Mouse (Mus musculus) hematopoietic stem cell, adult 5-6 weeks (primary cell): ENCODE measurements around the gene Wfdc1. TPM values are rescaled to one million over a fixed set of nuclear protein-coding genes. Genes with fewer than 3 reads are reported as not detected.

ENCODE experiments used
- ATAC-seq, 2 experiments: fragments of 125-278 bp in 1 of 2; replicated peaks in 1 of 2; 2 replicates each; pipeline ENCODE4 v1.8.0; 2016 to 2017; ENCODE audit warnings: inconsistent platforms in 2 of 2, mild to moderate bottlenecking in 2 of 2, moderate number of reproducible peaks in 2 of 2, low read depth in 1 of 2, moderate TSS enrichment in 1 of 2; ENCODE audit not compliant: low FRiP score in 2 of 2, poor library complexity in 2 of 2, severe bottlenecking in 2 of 2, insufficient read depth in 1 of 2, low TSS enrichment in 1 of 2
- total RNA-seq: library from RNA; stranded (forward); fragments of 172-1452, 232-1000 nt; gene quantifications from 2 replicates; pipeline ENCODE4 v1.2.3, GENCODE M21; 2017

Gene Wfdc1
- total RNA-seq, 1 experiment from 2014 or later: not detected

DNA sequence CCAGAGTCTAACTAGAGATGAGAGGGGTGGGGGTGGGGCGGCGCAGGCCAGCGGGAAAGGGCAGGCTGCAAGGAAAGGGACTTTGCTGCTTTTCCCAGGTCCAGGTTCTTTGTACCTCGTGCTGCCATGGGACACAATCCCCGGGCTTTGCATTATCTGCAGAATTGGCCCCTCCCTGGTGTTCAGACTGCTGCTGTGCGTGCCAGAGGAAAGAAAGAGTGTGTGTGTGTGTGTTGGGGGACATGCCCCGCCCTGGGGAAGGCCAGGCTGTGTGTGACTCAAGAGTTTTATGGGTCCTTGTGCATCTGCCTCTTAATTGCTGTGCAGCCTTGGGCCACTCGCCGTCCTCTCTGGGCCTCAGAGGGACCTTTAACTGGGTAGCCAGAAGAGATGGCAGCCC is 2.3 kb downstream of the Wfdc1 start:
- no peak for ATAC-seq

DNA sequence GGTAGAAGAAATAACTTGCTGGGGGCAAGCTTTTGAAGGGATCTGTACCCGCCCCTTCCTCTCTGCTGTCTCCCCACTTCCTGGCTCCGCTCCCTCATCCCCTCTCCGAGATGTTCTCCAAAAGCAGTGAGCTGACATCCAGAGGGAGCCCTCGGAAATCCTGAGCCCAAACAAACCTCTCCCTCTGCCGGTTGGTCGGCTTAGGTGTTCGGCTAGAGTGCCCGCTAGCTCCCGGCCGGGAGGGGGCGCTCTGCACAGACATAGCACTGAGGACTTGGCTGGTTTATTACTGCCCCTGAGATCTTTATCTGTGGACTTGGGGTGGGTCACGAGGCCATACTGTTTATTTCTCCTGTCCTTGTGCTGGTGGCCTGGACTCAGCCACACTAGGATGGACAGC is 3.1 kb downstream of the Wfdc1 start:
- 0 out of 4 replicates have a peak, but pooled peaks of 1 of the 2 experiments have one; percentile 20 for ATAC-seq

DNA sequence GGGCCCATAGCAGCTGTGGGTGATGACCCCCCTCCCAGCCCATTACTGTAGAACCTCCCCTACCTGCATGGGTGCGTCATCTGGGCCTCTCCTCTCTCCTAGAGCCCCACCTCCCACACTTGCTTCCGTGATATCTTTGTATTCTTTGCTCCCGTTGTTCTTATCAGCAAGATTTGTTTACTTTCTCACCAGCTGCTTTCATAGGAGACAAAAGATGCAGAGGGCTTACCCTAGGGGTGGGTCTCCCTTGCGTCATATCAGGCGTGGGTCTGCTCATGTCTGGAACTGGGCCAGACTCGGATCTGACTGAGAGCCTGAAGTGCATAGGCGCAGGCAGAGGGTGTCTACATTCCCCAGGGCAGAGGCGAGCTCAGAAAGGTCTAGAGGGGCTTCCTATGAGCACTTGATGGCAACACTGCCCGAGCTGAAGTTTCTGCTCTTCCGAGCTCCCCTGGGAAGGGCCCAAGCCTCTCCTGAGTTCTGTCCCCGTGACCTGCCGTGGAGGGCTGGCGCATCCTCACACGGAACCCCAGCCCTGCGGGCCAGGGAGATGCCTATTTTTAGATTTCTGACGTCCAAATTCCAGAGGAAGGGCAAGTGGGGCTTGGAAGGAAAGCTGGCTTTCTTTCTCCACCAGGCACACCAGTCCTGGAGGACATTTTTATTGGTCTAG is 4.4 kb downstream of the Wfdc1 start:
- ATAC-seq: no peak

DNA sequence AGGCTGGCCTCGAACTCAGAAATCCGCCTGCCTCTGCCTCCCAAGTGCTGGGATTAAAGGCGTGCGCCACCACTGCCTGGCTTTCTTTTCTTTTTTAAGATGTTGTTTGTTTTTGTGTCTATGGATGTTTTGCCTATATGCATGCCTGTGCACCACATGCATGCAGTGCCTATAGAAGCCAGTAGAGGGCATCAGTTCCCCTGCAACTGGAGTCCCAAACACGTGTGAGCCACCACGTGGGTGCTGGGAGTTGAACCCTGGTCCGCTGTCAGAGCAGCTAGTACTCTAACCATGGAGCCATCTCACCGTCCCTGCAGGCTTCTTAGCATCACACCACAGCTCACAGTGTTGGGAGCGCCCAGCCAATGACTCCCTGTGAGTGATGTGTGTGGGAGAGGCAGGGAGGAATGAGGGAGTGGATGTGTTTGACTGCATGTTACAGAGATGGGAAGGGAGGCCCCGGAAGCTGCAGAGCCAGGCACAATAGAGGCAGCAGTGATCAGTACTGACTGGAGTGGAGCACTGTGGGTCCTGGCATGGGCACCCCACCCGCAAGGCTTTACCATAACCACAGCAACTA is 7.9 kb downstream of the Wfdc1 start:
- ATAC-seq: no peak

DNA sequence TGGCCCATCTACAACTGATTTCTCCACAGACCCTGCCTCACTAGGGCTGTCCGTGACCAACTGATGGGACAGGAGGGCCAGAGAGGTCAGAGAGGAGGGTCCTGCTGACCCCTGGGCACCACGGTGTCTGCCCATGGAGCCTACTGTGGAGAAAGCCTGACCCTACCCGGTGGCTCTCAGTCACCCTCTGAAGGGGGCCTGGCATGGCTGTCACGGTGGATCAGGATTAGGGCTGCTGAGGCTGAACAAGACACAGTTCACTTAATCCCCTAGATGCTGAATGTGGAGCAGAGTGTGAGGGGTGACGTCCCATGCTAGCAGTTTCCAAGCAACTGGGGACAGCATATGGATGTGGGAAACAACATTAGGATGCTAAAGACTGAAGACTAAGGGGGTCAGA is 9.3 kb downstream of the Wfdc1 start:
- no peak for ATAC-seq

DNA sequence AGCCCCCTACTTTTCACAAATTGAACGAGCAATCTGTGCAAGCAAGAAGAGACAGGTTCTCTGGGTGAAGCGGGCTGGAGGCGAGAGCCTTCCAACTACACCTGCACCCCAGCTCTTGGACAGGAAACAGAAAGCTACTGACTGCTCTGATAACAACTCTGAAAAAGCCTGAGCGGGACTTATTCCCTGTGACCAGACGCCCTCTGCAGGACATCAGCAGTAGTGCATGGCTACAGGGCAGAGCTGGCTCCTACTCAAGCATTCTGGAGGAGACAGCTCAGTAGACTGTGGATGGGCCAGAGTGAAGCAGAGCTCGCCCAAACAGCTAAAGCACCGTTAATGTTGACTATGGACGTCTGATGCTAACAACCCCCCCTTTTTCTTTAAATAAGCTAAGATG is 10.2 kb downstream of the Wfdc1 start:
- peak; percentile 78 to 88 for ATAC-seq

DNA sequence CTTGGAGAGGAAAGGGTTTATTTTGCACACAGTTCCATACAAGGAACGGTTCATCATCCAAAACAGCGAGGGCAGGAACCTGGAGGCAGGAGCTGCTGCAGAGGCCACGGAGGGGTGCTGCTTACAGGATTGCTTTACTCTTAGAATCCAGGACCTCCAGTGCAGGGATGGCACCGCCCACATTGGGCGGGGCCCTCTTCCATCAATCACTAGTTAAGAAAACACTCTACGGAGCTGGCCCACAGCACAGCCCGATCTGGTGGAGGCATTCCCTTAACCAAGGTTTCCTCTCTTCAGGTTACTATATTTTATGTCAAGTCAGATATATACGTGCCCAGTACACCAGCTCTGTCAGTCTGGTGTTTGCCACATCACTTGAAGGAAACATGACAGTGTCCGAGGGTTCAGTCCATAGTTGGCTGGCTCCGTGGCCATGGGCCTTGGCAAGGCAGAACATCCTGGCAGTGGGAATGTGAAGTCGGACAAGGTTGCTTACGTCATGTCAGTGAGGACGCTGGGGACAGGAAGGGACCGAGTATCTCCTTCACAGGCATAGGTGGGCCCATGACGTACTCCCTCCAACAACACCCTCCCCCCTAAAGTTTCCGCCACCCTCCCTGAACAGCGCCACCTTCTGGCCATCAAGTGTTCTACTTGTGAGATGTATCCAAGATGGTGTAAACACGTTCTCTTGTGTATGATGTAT is 12.1 kb downstream of the Wfdc1 start:
- ATAC-seq: no peak

DNA sequence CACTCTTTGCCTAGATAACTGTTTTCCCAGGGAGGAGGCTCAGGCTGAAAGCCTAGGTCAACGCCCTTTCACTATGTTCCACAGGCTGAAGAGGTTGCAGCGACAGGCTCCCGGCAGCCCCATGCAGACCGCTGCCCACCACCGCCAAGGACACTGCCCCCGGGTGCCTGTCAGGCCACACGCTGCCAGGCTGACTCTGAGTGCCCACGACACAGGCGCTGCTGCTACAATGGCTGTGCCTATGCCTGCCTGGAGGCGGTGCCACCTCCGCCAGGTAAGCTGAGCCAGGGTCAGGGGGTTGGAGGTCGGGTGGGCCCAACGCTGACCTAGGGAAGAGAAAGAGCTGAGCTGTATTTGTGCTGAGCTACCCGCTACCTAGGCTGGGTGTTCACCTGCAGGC is 13.0 kb downstream of the Wfdc1 start:
- no peak for ATAC-seq

DNA sequence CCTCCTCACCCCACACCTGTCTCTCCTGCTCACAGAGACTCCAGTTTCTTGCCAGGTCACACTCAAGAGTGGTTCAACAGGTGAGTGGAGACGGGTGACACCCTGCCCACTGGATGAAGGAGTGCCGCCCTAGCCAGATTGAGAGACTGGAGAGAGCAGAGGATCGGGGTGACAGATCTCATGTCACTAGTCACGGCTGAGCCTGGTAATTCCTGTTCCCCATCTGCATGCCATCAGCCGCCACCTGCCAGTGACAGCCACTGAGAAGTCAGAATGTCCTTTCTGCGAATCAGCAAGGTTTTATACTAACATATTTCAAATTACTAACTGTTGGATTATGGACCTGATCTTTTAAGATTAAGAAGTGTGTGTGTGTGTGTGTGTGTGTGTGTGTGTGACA is 24.4 kb downstream of the Wfdc1 start:
- ATAC-seq: no peak

DNA sequence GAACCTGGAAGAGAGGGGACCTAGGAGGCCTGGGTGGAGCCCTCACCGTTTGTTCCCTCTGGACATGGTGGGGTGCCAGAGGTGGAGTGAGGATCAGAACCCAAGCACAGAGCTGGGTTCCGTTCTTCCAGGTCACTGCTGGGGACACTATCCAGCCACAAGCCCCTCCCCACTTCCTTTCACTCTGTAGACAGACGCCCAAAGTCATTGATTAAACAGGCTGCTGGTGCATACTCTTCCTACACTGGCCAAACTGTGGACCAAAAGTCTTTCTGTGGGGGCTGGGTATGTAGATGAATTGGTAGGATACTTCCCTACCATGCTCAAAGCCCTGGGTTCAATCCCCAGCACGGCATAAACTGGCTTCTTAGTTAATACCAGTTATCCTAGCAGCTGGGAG is 25.8 kb downstream of the Wfdc1 start:
- ATAC-seq: no peak

DNA sequence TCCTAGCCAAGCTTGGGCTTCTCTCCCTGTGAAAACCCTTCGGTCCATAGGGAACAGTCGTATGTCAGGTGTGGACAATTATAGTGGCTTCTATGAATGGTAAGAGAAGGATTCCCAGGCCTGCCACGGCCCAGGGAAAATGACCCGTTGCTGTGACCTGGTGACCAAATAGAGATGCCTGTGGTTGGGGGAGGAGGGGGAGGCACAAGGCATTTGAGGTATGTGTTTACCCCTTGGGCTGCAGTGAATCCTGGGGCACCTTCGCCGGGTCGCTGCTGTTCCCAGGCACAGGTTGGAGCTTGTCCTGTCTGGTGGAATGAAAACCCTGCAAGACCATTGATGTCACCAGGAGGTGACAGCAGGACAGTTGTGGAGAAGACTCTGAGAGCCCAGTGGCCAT is 28.5 kb downstream of the Wfdc1 start:
- ATAC-seq: no peak

DNA sequence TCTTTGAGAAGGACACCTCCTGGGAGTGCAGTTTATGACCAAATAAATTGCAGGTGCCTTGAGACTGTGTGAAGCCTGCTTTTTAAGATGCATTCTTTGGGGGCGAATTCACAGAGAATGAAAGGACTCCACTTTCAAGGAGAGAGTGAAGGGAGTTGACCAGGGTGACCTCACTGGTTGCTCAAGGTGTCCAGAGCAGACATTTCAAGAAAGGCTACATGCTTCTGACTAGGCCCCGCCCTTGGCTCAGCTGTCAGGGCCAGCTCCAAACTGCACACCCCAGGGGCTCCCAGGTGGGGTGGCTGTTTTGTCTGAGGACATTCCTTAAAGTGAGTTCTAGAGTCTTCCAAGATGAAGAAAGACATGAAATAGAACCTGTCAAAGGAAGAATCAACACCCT is 31.0 kb downstream of the Wfdc1 start:
- no peak for ATAC-seq

DNA sequence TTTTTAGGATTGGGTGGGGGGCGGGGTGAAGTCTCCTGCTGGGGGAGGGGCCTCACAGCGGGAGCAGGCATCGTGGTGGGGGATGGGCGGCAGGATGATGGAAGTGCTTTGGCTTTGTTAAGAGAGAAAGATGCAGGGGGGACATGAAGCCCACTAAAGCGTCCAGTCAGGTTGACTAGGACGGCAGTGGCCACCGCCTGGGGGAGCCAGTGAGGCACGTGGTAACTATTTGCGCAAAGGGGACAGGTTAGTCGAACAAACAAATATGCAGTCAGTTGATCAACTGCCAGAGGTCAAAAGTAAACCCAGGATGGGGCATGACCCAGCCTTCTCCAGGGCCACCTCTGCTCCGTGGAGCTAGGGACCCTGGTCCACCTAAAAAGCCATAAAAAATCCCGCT is 32.8 kb downstream of the Wfdc1 start:
- peak; percentile 51 to 57; a peak in 1 of 4 replicates for ATAC-seq

DNA sequence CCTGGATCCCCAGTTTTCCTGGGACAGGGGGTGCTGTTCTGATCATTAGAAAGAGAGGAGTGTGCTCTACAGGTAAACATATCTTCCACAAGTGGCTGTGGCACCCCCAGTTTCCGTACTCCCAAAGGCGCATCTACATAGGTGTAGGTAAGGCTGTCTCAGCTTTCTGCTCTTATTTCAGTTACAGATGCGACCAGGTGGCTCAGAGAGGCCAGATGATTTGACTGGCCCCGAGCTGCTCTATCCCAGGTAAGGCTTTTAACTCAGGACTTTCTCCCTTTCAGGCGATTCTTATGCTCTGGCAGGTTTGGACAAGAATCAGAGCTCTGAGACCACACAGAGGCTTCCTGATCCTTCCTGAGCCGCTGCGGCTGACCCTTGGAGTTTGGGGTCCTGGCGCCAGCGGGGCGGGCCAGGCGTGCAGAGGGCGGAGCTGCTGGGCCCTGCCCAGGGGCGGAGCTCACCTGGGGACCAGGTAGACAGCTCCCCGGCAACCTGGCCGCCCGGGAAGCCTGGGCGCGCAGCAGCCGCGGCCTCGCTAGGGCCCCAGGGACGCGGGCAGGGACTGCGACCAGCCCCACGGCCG is 33.5 kb downstream of the Wfdc1 start, which contains the start of gene Atp2c2:
TSS of gene Atp2c2 (plus strand) at position 461 of the 586 bp plus-strand sequence.
- no peak for ATAC-seq

DNA sequence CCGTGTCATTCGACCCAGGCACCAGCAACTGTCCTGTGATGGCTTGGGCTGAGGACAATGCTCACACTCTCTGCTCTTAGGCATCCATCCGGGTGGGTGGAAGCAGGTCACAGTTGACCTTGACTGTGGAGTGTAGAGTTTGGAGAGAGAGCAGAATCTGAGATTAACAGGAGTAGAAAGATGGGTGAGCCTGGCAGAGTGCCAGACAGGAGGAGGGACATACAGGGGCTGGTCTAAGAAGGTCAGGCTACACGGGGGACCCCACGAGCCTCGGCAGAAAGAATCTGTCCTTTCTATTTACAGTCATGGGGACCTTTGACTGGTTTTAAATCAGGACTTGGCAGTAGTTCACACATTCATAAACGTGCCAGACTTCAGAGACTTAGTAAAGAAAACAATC is 36.8 kb downstream of the Wfdc1 start:
- ATAC-seq: no peak

DNA sequence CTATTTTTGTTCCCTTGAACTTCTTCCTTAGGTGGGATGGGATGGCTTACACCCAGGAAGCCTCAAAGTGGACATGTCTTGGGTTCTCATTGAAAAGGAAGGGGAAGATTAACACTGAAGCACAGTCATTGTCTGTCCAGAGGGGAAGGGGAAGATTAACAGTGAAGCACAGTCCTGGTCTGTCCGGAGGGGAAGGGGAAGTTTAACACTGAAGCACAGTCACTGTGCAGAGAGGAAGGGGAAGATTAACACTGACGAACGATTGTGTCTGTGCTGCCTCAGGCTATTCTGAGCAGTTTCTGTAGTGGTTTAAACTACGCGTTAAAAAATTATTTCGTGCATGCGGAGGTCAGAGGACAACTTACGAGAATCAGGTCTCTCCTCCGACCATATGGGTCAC is 41.0 kb downstream of the Wfdc1 start:
- ATAC-seq: no peak

DNA sequence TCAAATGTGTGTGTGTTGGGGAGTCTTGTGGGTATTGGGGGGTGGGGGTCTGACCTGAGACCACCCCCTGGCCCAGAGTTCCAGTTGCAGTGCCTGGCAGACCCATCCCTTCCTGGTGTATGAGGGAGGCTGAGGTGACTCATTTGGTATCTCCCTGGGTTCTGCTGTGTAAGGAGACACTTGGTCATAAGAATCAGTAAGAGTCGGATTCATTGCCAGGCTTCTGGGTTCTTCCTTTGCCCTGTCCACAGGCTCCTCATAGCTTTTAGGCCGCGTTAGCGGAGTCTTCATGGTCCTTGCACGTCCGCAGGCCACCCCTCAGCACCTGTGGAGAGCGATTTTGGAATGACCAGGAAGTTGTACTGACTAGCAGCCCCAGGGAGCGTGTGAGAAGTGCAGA is 42.3 kb downstream of the Wfdc1 start:
- ATAC-seq: no peak
